Mouse (Mus musculus): ENCODE results near the gene Prpsap1. TPM values are rescaled to one million over a fixed set of nuclear protein-coding genes. Genes with fewer than 3 reads are reported as not detected.

The Prpsap1 gene
- polyA plus RNA-seq, 1 experiment from 2014 or later, result 212 TPM

GRCm38 (mm10) chr11:116437541-116437940, 56.5 kb downstream of the Prpsap1 start:
- H3K9ac ChIP-seq (ENCODE audit: low read depth, low read length), result no peak overlapping the region; the same call in 1 of the 2 replicates
- 86% methylated on average over 11 of the region's 11 CpGs for WGBS
- no peaks in the 10 kb centered on the region for H3K9me3 ChIP-seq (ENCODE audit: control insufficient read depth, low read length)
- H3K4me3 ChIP-seq (ENCODE audit: low read length), result no peak overlapping the region
- no peak overlapping the region for H3K4me2 ChIP-seq (replicated peaks; ENCODE audit: low read depth, low read length)
- H3K27me3 ChIP-seq (ENCODE audit: control insufficient read depth, insufficient read depth, low read length), result no peaks in the 10 kb centered on the region
- H3K36me3 ChIP-seq (ENCODE audit: control insufficient read depth, insufficient read depth, low read length), result peaks cover 29% of the 10 kb centered on the region
- H3K27ac ChIP-seq (ENCODE audit: low read depth, low read length), result no peak overlapping the region
- ATAC-seq (ENCODE audit: low FRiP score, low TSS enrichment), result no peak
- H3K4me1 ChIP-seq (ENCODE audit: control insufficient read depth, insufficient read depth, low read length), result peaks cover 32% of the 10 kb centered on the region

GRCm38 (mm10) chr11:116436725-116437331, 57.2 kb downstream of the Prpsap1 start:
- Histone ChIP-seq H3K4me2 (replicated peaks; ENCODE audit: low read depth, low read length) (peak overlapping the region; percentile 55; the same call in 1 of the 2 replicates), H3K36me3 (ENCODE audit: control insufficient read depth, insufficient read depth, low read length) (peaks cover 29% of the 10 kb centered on the region), H3K9me3 (ENCODE audit: control insufficient read depth, low read length) (no peaks in the 10 kb centered on the region), H3K27me3 (ENCODE audit: control insufficient read depth, insufficient read depth, low read length) (no peaks in the 10 kb centered on the region), H3K4me1 (ENCODE audit: control insufficient read depth, insufficient read depth, low read length) (peaks cover 32% of the 10 kb centered on the region), H3K4me3 (ENCODE audit: low read length) (no peak overlapping the region), H3K9ac (ENCODE audit: low read depth, low read length) (peak overlapping the region; percentile 18; the same call in 1 of the 2 replicates), H3K27ac (ENCODE audit: low read depth, low read length) (peak overlapping the region; percentile 4; the same call in 1 of the 2 replicates)
- 65% methylated on average over 4 of the region's 4 CpGs for WGBS
- no peak for ATAC-seq (ENCODE audit: low FRiP score, low TSS enrichment)

GRCm38 (mm10) chr11:116435992-116436724, 57.8 kb downstream of the Prpsap1 start:
- Histone ChIP-seq H3K4me2 (replicated peaks; ENCODE audit: low read depth, low read length) (peak overlapping the region; percentile 55), H3K27me3 (ENCODE audit: control insufficient read depth, insufficient read depth, low read length) (no peaks in the 10 kb centered on the region), H3K27ac (ENCODE audit: low read depth, low read length) (no peak overlapping the region; the same call in 1 of the 2 replicates), H3K9ac (ENCODE audit: low read depth, low read length) (peak overlapping the region; percentile 18; the same call in 1 of the 2 replicates), H3K4me1 (ENCODE audit: control insufficient read depth, insufficient read depth, low read length) (peaks cover 32% of the 10 kb centered on the region), H3K36me3 (ENCODE audit: control insufficient read depth, insufficient read depth, low read length) (peaks cover 29% of the 10 kb centered on the region), H3K4me3 (ENCODE audit: low read length) (peak overlapping the region; percentile 56; the same call in 1 of the 2 replicates), H3K9me3 (ENCODE audit: control insufficient read depth, low read length) (no peaks in the 10 kb centered on the region)
- no peak for ATAC-seq (ENCODE audit: low FRiP score, low TSS enrichment)
- WGBS, result 63% methylated on average over 5 of the region's 5 CpGs

GRCm38 (mm10) chr11:116434967-116435752, 58.8 kb downstream of the Prpsap1 start:
- H3K27ac ChIP-seq (ENCODE audit: low read depth, low read length), result peak overlapping the region; percentile 92
- WGBS, result 47% methylated on average over 12 of the region's 12 CpGs
- ATAC-seq (ENCODE audit: low FRiP score, low TSS enrichment), result no peak; the same call in 1 of the 2 replicates
- no peaks in the 10 kb centered on the region for H3K27me3 ChIP-seq (ENCODE audit: control insufficient read depth, insufficient read depth, low read length)
- peaks cover 29% of the 10 kb centered on the region for H3K36me3 ChIP-seq (ENCODE audit: control insufficient read depth, insufficient read depth, low read length)
- H3K4me1 ChIP-seq (ENCODE audit: control insufficient read depth, insufficient read depth, low read length), result peaks cover 32% of the 10 kb centered on the region
- H3K4me2 ChIP-seq (replicated peaks; ENCODE audit: low read depth, low read length), result peak overlapping the region; percentile 55
- H3K9ac ChIP-seq (ENCODE audit: low read depth, low read length), result peak overlapping the region; percentile 68
- H3K9me3 ChIP-seq (ENCODE audit: control insufficient read depth, low read length), result no peaks in the 10 kb centered on the region
- H3K4me3 ChIP-seq (ENCODE audit: low read length), result peak overlapping the region; percentile 56

GRCm38 (mm10) chr11:116434287-116434966, 59.6 kb downstream of the Prpsap1 start:
- no peaks in the 10 kb centered on the region for H3K9me3 ChIP-seq (ENCODE audit: control insufficient read depth, low read length)
- under 1% methylated on average over 42 of the region's 67 CpGs for WGBS
- no peaks in the 10 kb centered on the region for H3K27me3 ChIP-seq (ENCODE audit: control insufficient read depth, insufficient read depth, low read length)
- peak overlapping the region; percentile 56 for H3K4me3 ChIP-seq (ENCODE audit: low read length)
- peak; percentile 4 for ATAC-seq (ENCODE audit: low FRiP score, low TSS enrichment)
- H3K27ac ChIP-seq (ENCODE audit: low read depth, low read length), result peak overlapping the region; percentile 92
- H3K4me2 ChIP-seq (replicated peaks; ENCODE audit: low read depth, low read length), result peak overlapping the region; percentile 55
- H3K4me1 ChIP-seq (ENCODE audit: control insufficient read depth, insufficient read depth, low read length), result peaks cover 28% of the 10 kb centered on the region
- H3K36me3 ChIP-seq (ENCODE audit: control insufficient read depth, insufficient read depth, low read length), result peaks cover 26% of the 10 kb centered on the region
- H3K9ac ChIP-seq (ENCODE audit: low read depth, low read length), result peak overlapping the region; percentile 68

GRCm38 (mm10) chr11:116433356-116434286, 60.4 kb downstream of the Prpsap1 start, which contains the start of gene Ubald2:
TSS of gene Ubald2 (plus strand) at chr11:116434094.
- H3K4me1 ChIP-seq (ENCODE audit: control insufficient read depth, insufficient read depth, low read length), result peaks cover 35% of the 10 kb centered on the region
- H3K4me3 ChIP-seq (ENCODE audit: low read length), result peak within 1 kb of the TSS; percentile 56

GRCm38 (mm10) chr11:116432593-116433355, 61.2 kb downstream of the Prpsap1 start:
- no peak overlapping the region for H3K4me2 ChIP-seq (replicated peaks; ENCODE audit: low read depth, low read length)
- WGBS, result 67% methylated on average over 8 of the region's 8 CpGs
- H3K27me3 ChIP-seq (ENCODE audit: control insufficient read depth, insufficient read depth, low read length), result no peaks in the 10 kb centered on the region
- H3K9ac ChIP-seq (ENCODE audit: low read depth, low read length), result no peak overlapping the region
- no peak overlapping the region for H3K27ac ChIP-seq (ENCODE audit: low read depth, low read length)
- H3K36me3 ChIP-seq (ENCODE audit: control insufficient read depth, insufficient read depth, low read length), result peaks cover 20% of the 10 kb centered on the region
- H3K4me3 ChIP-seq (ENCODE audit: low read length), result no peak overlapping the region
- ATAC-seq (ENCODE audit: low FRiP score, low TSS enrichment), result no peak
- peaks cover 36% of the 10 kb centered on the region for H3K4me1 ChIP-seq (ENCODE audit: control insufficient read depth, insufficient read depth, low read length)
- H3K9me3 ChIP-seq (ENCODE audit: control insufficient read depth, low read length), result no peaks in the 10 kb centered on the region

More at GRCm38 (mm10) chr11:116433356-116434286, 60.4 kb downstream of the Prpsap1 start, which contains the start of gene Ubald2:
- Histone ChIP-seq H3K9ac (ENCODE audit: low read depth, low read length) (peak within 1 kb of the TSS; percentile 68), H3K36me3 (ENCODE audit: control insufficient read depth, insufficient read depth, low read length) (peaks cover 20% of the 10 kb centered on the region), H3K9me3 (ENCODE audit: control insufficient read depth, low read length) (no peaks in the 10 kb centered on the region), H3K27ac (ENCODE audit: low read depth, low read length) (peak within 1 kb of the TSS; percentile 92), H3K27me3 (ENCODE audit: control insufficient read depth, insufficient read depth, low read length) (no peaks in the 10 kb centered on the region), H3K4me2 (replicated peaks; ENCODE audit: low read depth, low read length) (peak within 1 kb of the TSS; percentile 55)
- 3% methylated on average over 65 of the region's 66 CpGs for WGBS
- ATAC-seq (ENCODE audit: low FRiP score, low TSS enrichment), result peak; percentile 98
